ENCODE assay signal across 8 mouse cellular contexts in the genomic region with DNA sequence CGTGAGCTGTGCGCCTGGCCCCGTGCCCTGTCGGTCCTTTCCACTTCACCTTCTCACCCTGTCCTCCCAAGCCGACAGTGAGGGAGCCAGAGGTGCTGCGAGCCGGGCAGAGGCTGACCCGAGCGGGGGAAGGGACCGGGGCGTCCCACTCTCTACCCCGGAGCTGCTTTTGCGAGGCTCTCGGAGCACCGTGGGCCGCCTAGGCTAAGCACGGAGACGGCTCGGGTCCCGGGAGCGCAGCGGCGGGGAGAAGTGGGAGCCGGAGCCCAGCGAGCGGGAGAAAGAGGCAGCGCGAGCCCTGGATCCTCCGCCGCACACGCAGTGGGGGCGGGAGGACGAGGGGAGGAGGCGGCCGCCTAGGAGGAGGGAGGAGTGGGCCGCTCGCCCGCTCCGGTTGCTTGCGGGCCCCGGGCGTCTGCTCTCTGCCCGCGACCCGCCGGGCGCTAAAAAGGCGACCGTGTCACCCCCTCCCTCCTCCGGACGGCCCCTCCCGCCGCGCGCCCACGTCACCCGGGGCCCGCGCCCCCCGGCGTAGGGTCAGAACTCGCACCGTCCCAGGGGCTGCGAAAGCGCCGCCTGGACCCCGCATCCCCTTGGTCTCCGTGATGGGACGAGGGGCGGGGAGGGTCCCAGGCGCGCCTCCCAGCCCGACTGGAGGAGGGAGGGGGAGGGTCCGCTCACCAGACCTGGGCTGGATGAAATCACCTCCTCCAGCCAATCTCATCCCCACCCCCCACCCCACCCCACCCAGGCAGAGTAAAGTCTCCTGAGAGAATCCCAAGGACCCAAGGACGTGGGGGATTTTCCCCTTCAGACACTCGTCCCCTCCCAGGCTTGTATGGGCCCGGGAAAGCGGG. TPM values are rescaled to one million over a fixed set of nuclear protein-coding genes. Genes with fewer than 3 reads are reported as not detected.
DNase-seq lines count a peak whose midpoint lies in the region; ATAC-seq and TF ChIP-seq lines count a peak whose summit lies in the region.

A gene (minus strand): TSS at position 284 of the 857 bp plus-strand sequence.

- H3K36me3 ChIP-seq in neural tube, embryonic 14.5 days (ENCODE audit: control insufficient read depth, insufficient read depth, low read length): no peaks in the 10 kb centered on the region

- TF ChIP-seq CTCF in lung, adult 2 months (IDR thresholded peaks at IDR 0.05; ENCODE audit: insufficient read depth, low read length): no peak

- intact Hi-C loops in heart, postnatal 36 days (cut with DNase I): loop anchor here (2.0 kb wide), 1 partner anchor 42 kb away; no protein-coding TSS in a partner anchor

- peak within 1 kb of the TSS; percentile 72 for H3K4me3 ChIP-seq in lung, adult 2 months (replicated peaks; ENCODE audit: extremely low read depth, low read depth, low read length)
- H3K4me3 ChIP-seq in neural tube, embryonic 14.5 days (ENCODE audit: low read depth, low read length): peak within 1 kb of the TSS; percentile 82

- no peaks in the 10 kb centered on the region for H3K4me1 ChIP-seq in lung, adult 2 months (ENCODE audit: control insufficient read depth, insufficient read depth, low read length)
- H3K4me1 ChIP-seq in neural tube, embryonic 14.5 days (ENCODE audit: control insufficient read depth, insufficient read depth, low read length): 0 out of 2 replicates have a peak, but pooled peaks cover 8% of the 10 kb centered on the region

- no peaks in the 10 kb centered on the region for H3K9me3 ChIP-seq in neural tube, embryonic 14.5 days (ENCODE audit: control insufficient read depth, low read length)

- 2% methylated on average over 67 of the region's 78 CpGs for WGBS in lung, adult 2 months
- under 1% methylated on average over 47 of the region's 78 CpGs for WGBS in neural tube, embryonic 14.5 days

- DNase-seq in MEL-GATA-1-ER (ENCODE audit: extremely low read depth, low read depth): peak; percentile 4
- peak; percentile 16 for DNase-seq in cerebellum, adult 8-10 months
- DNase-seq in forelimb bud, embryonic 11.5 days (ENCODE audit: low read depth, low spot score): peak; percentile 45
- DNase-seq in heart, postnatal 36 days: peak; percentile 53 to 74
- DNase-seq in layer of hippocampus, adult 18-20 months (ENCODE audit: low spot score in 2 of 2): peak; percentile 28 to 59
- peak; percentile 49 for DNase-seq in lung, adult 2 months
- peak; percentile 18 to 23 for DNase-seq in thymus, postnatal 36 days

- peak within 1 kb of the TSS; percentile 100 for H3K4me2 ChIP-seq in neural tube, embryonic 14.5 days (ENCODE audit: low read depth, low read length)

- no peak for TF ChIP-seq POLR2A in lung, adult 2 months (IDR thresholded peaks at IDR 0.05; ENCODE audit: borderline replicate concordance, extremely low read depth, low read depth, low read length)

- H3K9ac ChIP-seq in neural tube, embryonic 14.5 days (replicated peaks; ENCODE audit: low read depth, low read length): peak within 1 kb of the TSS; percentile 83

- peak; percentile 91 for ATAC-seq in neural tube, embryonic 14.5 days (ENCODE audit: low read depth)

- H3K27me3 ChIP-seq in neural tube, embryonic 14.5 days (ENCODE audit: control insufficient read depth, insufficient read depth, low read length): no peaks in the 10 kb centered on the region

- H3K27ac ChIP-seq in neural tube, embryonic 14.5 days (ENCODE audit: low read depth, low read length): 0 out of 2 replicates have a peak within 1 kb of the TSS, but pooled peaks have one; percentile 16

RNA-seq across cellular contexts. Expression of the gene that starts here (rescaled TPM):
- total RNA-seq in heart, postnatal 36 days (2021): 1 to 10 TPM; 4.6 to 5.7 TPM
- total RNA-seq in layer of hippocampus, adult 18-20 months (2021): 10 to 100 TPM; 18.9 to 20.1 TPM
- 0.70 and 0.98 TPM in 2 replicates for polyA plus RNA-seq in lung, adult 2 months (2012; rRNA removed)
- polyA plus RNA-seq in neural tube, embryonic 14.5 days (2014; fragmentation: Nextera tagmentation; extraction: Ambion mirVana): 10.9 and 12.8 TPM in 2 replicates

Comparison
In these comparisons a context has a peak if more than half of its experiments do, and no peak if none do; other contexts are left out.
1. Peak in every context shown above with its lines: DNase-seq, ATAC-seq, H3K4me3 ChIP-seq and H3K27ac ChIP-seq.
2. Peak in DNase-seq and H3K4me3 ChIP-seq in lung, adult 2 months; RNA of the gene not detected or under 1 TPM.
3. DNase-seq: peak in every context shown above with its lines; median percentile 64 in heart, postnatal 36 days; 49 in lung, adult 2 months; 45 in forelimb bud, embryonic 11.5 days; 44 in layer of hippocampus, adult 18-20 months; 20 in thymus, postnatal 36 days; 16 in cerebellum, adult 8-10 months; 4 in MEL-GATA-1-ER.